Mouse (Mus musculus): ENCODE data around the gene Aldh1a3. TPM values are rescaled to one million over a fixed set of nuclear protein-coding genes. Genes with fewer than 3 reads are reported as not detected.

The Aldh1a3 gene
- polyA plus RNA-seq (2015; fragmentation: Nextera tagmentation; extraction: Ambion mirVana) = 0.84 and 1.7 TPM in 2 replicates

DNA sequence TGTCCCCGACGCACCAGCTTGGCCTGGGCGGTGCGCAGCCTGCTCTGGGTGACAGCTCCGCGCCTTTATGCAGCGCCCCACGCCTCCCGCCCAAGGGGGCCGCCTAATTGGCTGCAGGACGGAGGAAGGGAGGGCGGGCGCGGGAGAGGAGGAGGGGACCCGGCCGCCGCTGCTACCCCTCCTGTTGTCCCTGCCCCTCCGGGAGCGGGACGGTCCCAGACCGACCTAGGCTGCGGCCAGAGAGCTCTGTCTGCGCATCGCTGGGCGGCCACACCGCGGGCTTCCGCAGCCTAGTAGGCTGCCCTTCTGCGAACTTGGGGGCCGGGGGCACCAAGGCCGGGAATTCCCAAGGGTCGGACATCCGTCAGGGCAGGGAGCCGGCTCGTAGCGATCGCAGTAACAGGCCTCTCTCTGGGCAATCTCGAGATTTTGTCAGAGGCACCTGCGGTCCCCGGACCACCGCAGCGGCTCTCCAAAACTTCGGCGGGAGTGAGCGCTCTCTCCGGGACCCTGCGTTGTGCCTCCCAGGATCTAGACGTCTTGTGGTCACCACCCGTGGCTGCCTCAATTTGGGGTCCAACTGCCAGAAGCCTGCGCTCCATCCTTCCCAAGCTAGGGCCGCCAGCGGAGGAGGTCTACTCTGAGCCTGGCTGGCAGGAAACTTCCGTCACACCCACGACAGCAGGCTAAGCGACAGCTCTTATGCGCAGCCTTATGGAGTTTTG is at the start of gene Aldh1a3:
Aldh1a3 (minus strand) TSS at position 81 of the 725 bp plus-strand sequence.
- TF ChIP-seq CTCF (IDR thresholded peaks at IDR 0.05) (no peak), EP300 (IDR thresholded peaks at IDR 0.05) (no peak)
- H3K4me2 ChIP-seq (replicated peaks; ENCODE audit: low read depth, low read length) = peak within 1 kb of the TSS; percentile 82
- peaks cover 34% of the 10 kb centered on the region for H3K27me3 ChIP-seq (replicated peaks; ENCODE audit: insufficient read depth, low read length)
- peaks cover 4% of the 10 kb centered on the region; the same call in 1 of the 2 replicates for H3K4me1 ChIP-seq (ENCODE audit: insufficient read depth, low read depth, low read length)
- DNase-seq (ENCODE audit: low spot score) = peak; percentile 55
- H3K36me3 ChIP-seq (ENCODE audit: insufficient read depth, low read length) = no peaks in the 10 kb centered on the region
- 3% methylated on average over 46 of the region's 56 CpGs for WGBS
- no peak within 1 kb of the TSS for H3K27ac ChIP-seq (ENCODE audit: low read length)
- peak; percentile 93 for ATAC-seq
- peak within 1 kb of the TSS; percentile 44 for H3K4me3 ChIP-seq (ENCODE audit: low read depth, low read length)
- H3K9me3 ChIP-seq (ENCODE audit: low read length) = no peaks in the 10 kb centered on the region
- H3K9ac ChIP-seq (replicated peaks; ENCODE audit: low read depth) = no peak within 1 kb of the TSS

DNA sequence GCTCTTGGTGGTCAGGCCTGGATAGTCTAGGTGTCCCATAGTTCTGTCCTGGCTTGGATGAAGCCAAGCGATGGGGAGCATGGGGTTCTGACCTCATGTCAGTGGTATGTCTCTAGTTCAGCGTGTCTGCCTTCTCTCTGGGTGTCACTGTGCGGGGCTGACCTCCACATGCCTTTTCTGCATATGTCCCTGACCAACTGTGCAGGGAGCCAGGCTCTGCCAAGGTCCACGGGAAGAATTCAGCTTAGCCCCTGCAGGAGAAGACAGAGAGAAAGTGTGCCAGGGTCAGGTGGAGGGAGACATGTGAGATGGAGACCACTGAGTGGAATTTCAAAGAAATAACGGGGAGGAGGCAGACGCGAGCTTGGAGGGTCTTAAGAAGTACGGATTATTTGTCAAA is 49.0 kb upstream of the Aldh1a3 start:
- DNase-seq (ENCODE audit: low spot score) (no peak), ATAC-seq (no peak)
- Histone ChIP-seq H3K4me1 (ENCODE audit: insufficient read depth, low read depth, low read length) (no peaks in the 10 kb centered on the region), H3K4me2 (replicated peaks; ENCODE audit: low read depth, low read length) (no peak overlapping the region), H3K27me3 (replicated peaks; ENCODE audit: insufficient read depth, low read length) (no peaks in the 10 kb centered on the region), H3K4me3 (ENCODE audit: low read depth, low read length) (no peak overlapping the region), H3K9me3 (ENCODE audit: low read length) (no peaks in the 10 kb centered on the region), H3K9ac (replicated peaks; ENCODE audit: low read depth) (no peak overlapping the region), H3K36me3 (ENCODE audit: insufficient read depth, low read length) (no peaks in the 10 kb centered on the region), H3K27ac (ENCODE audit: low read length) (no peak overlapping the region)
- TF ChIP-seq CTCF (IDR thresholded peaks at IDR 0.05) (no peak), EP300 (IDR thresholded peaks at IDR 0.05) (no peak)
- 49% methylated on average over 8 of the region's 8 CpGs for WGBS

DNA sequence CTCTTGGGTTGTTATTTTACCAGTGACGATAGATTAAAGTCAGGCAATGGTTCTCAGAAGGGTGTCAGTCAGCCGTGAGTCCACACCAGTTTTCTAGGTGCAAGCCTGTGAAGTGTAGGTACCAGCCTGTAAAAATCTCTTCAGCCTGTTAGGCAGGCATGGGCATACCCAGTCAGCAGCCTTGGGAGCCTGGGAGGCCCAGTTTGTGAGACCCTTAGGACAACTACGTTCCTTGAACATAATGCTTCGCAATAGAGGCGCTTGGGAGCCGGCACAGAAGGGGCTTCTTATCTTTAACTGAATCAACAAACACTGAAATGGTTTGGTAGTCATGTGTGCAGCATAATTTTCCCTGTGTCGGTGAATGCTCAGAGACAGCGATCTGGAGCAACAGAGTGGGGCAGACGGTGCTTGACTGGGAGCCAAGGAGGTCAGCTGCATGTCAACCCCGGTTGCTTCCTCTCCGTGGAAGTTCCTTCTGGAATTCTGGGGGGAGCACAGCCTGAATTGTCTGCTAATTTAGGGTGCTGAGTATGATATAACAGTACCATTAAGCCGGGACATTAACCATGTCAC is 44.4 kb upstream of the Aldh1a3 start:
- Histone ChIP-seq H3K4me2 (replicated peaks; ENCODE audit: low read depth, low read length) (no peak overlapping the region), H3K9me3 (ENCODE audit: low read length) (no peaks in the 10 kb centered on the region), H3K4me1 (ENCODE audit: insufficient read depth, low read depth, low read length) (no peaks in the 10 kb centered on the region), H3K27me3 (replicated peaks; ENCODE audit: insufficient read depth, low read length) (no peaks in the 10 kb centered on the region), H3K9ac (replicated peaks; ENCODE audit: low read depth) (no peak overlapping the region), H3K4me3 (ENCODE audit: low read depth, low read length) (no peak overlapping the region), H3K36me3 (ENCODE audit: insufficient read depth, low read length) (no peaks in the 10 kb centered on the region), H3K27ac (ENCODE audit: low read length) (no peak overlapping the region)
- WGBS = 32% methylated on average over 12 of the region's 12 CpGs
- DNase-seq (ENCODE audit: low spot score) (peak; percentile 9), ATAC-seq (no peak)
- TF ChIP-seq CTCF (IDR thresholded peaks at IDR 0.05) = no peak
- TF ChIP-seq EP300 (IDR thresholded peaks at IDR 0.05) = no peak

DNA sequence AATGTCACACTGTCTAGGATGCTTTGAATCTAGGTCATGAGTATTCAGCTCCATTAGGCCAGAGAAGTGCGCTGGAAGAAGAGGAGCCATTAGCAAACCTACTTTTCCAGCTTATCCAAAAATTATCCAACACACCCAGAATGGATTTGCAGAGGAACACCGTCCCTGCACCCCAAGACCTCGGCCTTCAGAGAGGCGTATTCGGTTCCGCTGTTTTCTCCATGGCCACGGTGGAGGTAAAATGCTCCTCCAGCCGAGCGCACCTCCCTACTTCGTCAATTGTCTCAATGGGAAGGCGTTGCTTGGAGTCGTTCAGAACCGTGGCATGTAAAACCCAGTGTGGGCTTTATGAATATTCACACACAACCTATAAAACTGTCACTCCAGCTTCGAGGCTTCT is 39.3 kb upstream of the Aldh1a3 start:
- H3K9me3 ChIP-seq (ENCODE audit: low read length) = no peaks in the 10 kb centered on the region
- no peaks in the 10 kb centered on the region for H3K27me3 ChIP-seq (replicated peaks; ENCODE audit: insufficient read depth, low read length)
- no peak overlapping the region for H3K4me3 ChIP-seq (ENCODE audit: low read depth, low read length)
- TF ChIP-seq EP300 (IDR thresholded peaks at IDR 0.05) (no peak), CTCF (IDR thresholded peaks at IDR 0.05) (no peak)
- DNase-seq (ENCODE audit: low spot score) (no peak), ATAC-seq (no peak)
- no peak overlapping the region for H3K9ac ChIP-seq (replicated peaks; ENCODE audit: low read depth)
- 94% methylated on average over 14 of the region's 14 CpGs for WGBS
- H3K27ac ChIP-seq (ENCODE audit: low read length) = no peak overlapping the region
- no peak overlapping the region for H3K4me2 ChIP-seq (replicated peaks; ENCODE audit: low read depth, low read length)
- H3K4me1 ChIP-seq (ENCODE audit: insufficient read depth, low read depth, low read length) = no peaks in the 10 kb centered on the region
- H3K36me3 ChIP-seq (ENCODE audit: insufficient read depth, low read length) = no peaks in the 10 kb centered on the region

DNA sequence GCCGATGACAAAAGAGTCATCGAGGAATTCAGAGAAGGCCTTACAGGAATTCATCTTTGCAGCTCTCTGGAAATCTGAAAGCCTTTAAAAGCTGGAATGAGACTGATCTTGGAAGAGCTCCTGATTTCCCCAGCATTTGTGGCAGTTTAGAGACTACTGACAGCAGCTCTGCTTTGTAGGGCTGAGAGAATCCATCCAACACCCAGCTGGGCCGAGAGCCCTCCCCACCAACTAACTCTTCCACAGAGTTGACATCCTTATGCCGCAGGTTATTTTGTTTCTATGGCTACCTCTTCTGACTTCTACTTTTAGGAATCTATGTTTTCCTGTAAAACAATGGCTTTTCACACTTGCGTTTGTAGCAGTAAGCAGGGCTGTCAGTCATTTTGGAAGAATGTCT is 37.9 kb upstream of the Aldh1a3 start:
- Histone ChIP-seq H3K4me3 (ENCODE audit: low read depth, low read length) (no peak overlapping the region), H3K4me1 (ENCODE audit: insufficient read depth, low read depth, low read length) (no peaks in the 10 kb centered on the region), H3K27me3 (replicated peaks; ENCODE audit: insufficient read depth, low read length) (no peaks in the 10 kb centered on the region), H3K9me3 (ENCODE audit: low read length) (no peaks in the 10 kb centered on the region), H3K9ac (replicated peaks; ENCODE audit: low read depth) (no peak overlapping the region), H3K4me2 (replicated peaks; ENCODE audit: low read depth, low read length) (no peak overlapping the region), H3K36me3 (ENCODE audit: insufficient read depth, low read length) (no peaks in the 10 kb centered on the region), H3K27ac (ENCODE audit: low read length) (no peak overlapping the region)
- no peak for DNase-seq (ENCODE audit: low spot score)
- 81% methylated on average over 5 of the region's 5 CpGs for WGBS
- ATAC-seq = no peak
- TF ChIP-seq CTCF (IDR thresholded peaks at IDR 0.05) = no peak
- no peak for TF ChIP-seq EP300 (IDR thresholded peaks at IDR 0.05)

DNA sequence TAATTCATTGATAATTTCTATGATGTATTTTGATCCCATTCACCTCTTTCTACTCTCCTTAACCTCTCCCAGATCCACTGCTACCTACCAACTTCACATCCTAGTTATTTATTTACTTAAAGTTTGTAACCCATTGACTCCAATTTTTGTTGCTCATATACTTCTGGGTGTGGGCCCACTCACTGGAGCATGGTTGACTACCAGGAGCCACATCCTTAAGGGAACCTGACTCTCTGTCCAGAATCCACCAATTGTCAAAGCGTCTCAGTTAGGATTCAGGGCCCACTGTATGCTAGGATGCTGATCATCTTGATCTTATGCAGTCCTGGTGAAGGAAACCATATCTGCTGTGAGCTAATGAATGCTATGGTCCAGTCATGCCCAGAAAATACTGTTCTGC is 35.8 kb upstream of the Aldh1a3 start:
- H3K4me2 ChIP-seq (replicated peaks; ENCODE audit: low read depth, low read length) = no peak overlapping the region
- H3K36me3 ChIP-seq (ENCODE audit: insufficient read depth, low read length) = no peaks in the 10 kb centered on the region
- 82% methylated on average over 1 of the region's 1 CpGs for WGBS
- no peaks in the 10 kb centered on the region for H3K9me3 ChIP-seq (ENCODE audit: low read length)
- no peak overlapping the region for H3K4me3 ChIP-seq (ENCODE audit: low read depth, low read length)
- no peak overlapping the region for H3K27ac ChIP-seq (ENCODE audit: low read length)
- ATAC-seq (no peak), DNase-seq (ENCODE audit: low spot score) (no peak)
- no peak overlapping the region for H3K9ac ChIP-seq (replicated peaks; ENCODE audit: low read depth)
- H3K4me1 ChIP-seq (ENCODE audit: insufficient read depth, low read depth, low read length) = no peaks in the 10 kb centered on the region
- TF ChIP-seq CTCF (IDR thresholded peaks at IDR 0.05) = no peak
- no peak for TF ChIP-seq EP300 (IDR thresholded peaks at IDR 0.05)
- no peaks in the 10 kb centered on the region for H3K27me3 ChIP-seq (replicated peaks; ENCODE audit: insufficient read depth, low read length)

Data from lung, postnatal 0 days (tissue).